Mouse (Mus musculus) layer of hippocampus, adult 2 months (tissue): ENCODE results near the gene Fuom. TPM values are rescaled to one million over a fixed set of nuclear protein-coding genes. Genes with fewer than 3 reads are reported as not detected.
A peak's percentile ranks its signal among the peaks of the same experiment; 100 is the strongest.

Experiments
- DNase-seq, 2 experiments: peaks; one replicate each; pipeline ENCODE4 v3.0.0; 2022; ENCODE audit warnings: low spot score in 2 of 2
- H3K27ac ChIP-seq: fragments of 200-600 bp; 2 replicates; pipeline ENCODE4 v1.8.1; 2022
- H3K4me3 ChIP-seq: fragments of 200-600 bp; 2 replicates; pipeline ENCODE4 v1.8.1; 2022; ENCODE audit warnings: mild to moderate bottlenecking
- CTCF ChIP-seq: fragments of 200-600 bp; conservative IDR thresholded peaks from 2 replicates; pipeline ENCODE4 v1.8.1; 2022; ENCODE audit warnings: antibody characterized with exemption, mild to moderate bottlenecking, moderate library complexity
- total RNA-seq, 2 experiments: library from RNA; stranded (reverse); gene quantifications; 2 replicates each; pipeline ENCODE4 v1.2.3; 2021

Fuom gene
- total RNA-seq, 2 experiments from 2014 or later, result 46.6 to 48.5 TPM

GRCm38 (mm10) chr7:140092924-140093528 lies 9.2 kb downstream of the Fuom start, which contains the start of gene Prap1:
TSS of gene Prap1 (plus strand) at chr7:140093395.
- no peak for TF ChIP-seq CTCF
- no peak within 1 kb of the TSS for H3K27ac ChIP-seq
- DNase-seq, result no peak
- no peak within 1 kb of the TSS for H3K4me3 ChIP-seq

GRCm38 (mm10) chr7:140090601-140091000 lies 11.6 kb downstream of the Fuom start:
- Histone ChIP-seq H3K4me3 (no peak overlapping the region), H3K27ac (no peak overlapping the region)
- TF ChIP-seq CTCF, result no peak
- no peak for DNase-seq

- peak within 1 kb of the TSS; percentile 54 for H3K4me3 ChIP-seq
- DNase-seq, result peak; percentile 91 to 94
- peak; percentile 75 for TF ChIP-seq CTCF
- peak within 1 kb of the TSS; percentile 99 for H3K27ac ChIP-seq
Observed at GRCm38 (mm10) chr7:140082242-140082678, 20.0 kb downstream of the Fuom start, which contains the start of gene Caly. TSS of gene Caly (minus strand) at chr7:140082548.

- H3K4me3 ChIP-seq, result peak overlapping the region; percentile 54
- no peak for TF ChIP-seq CTCF
- DNase-seq, result peak in 1 of 2 experiments; percentile 34
Observed at GRCm38 (mm10) chr7:140081408-140082241, 20.6 kb downstream of the Fuom start.

GRCm38 (mm10) chr7:140080503-140081156 lies 21.6 kb downstream of the Fuom start:
- TF ChIP-seq CTCF, result peak; percentile 24; the same call in 1 of the 2 replicates
- Histone ChIP-seq H3K4me3 (peak overlapping the region; percentile 54), H3K27ac (peak overlapping the region; percentile 99)
- DNase-seq, result peak; percentile 95 to 96

More at GRCm38 (mm10) chr7:140081408-140082241, 20.6 kb downstream of the Fuom start:
- peak overlapping the region; percentile 99 for H3K27ac ChIP-seq

GRCm38 (mm10) chr7:140078711-140079110 lies 23.5 kb downstream of the Fuom start:
- TF ChIP-seq CTCF, result peak; percentile 94
- H3K27ac ChIP-seq, result peak overlapping the region; percentile 99

GRCm38 (mm10) chr7:140077698-140078097 lies 24.5 kb downstream of the Fuom start:
- Histone ChIP-seq H3K4me3 (no peak overlapping the region), H3K27ac (no peak overlapping the region)
- DNase-seq, result no peak
- TF ChIP-seq CTCF, result no peak

More at GRCm38 (mm10) chr7:140078711-140079110, 23.5 kb downstream of the Fuom start:
- H3K4me3 ChIP-seq, result no peak overlapping the region; the same call in 1 of the 2 replicates
- DNase-seq, result peak; percentile 72 to 80

GRCm38 (mm10) chr7:140070042-140070711 lies 32.1 kb downstream of the Fuom start:
- TF ChIP-seq CTCF, result no peak
- H3K27ac ChIP-seq, result no peak overlapping the region
- DNase-seq, result no peak
- H3K4me3 ChIP-seq, result no peak overlapping the region; the same call in 1 of the 2 replicates

- TF ChIP-seq CTCF, result no peak
- H3K27ac ChIP-seq, result no peak overlapping the region
- DNase-seq, result no peak
Observed at GRCm38 (mm10) chr7:140067397-140067796, 34.8 kb downstream of the Fuom start.

GRCm38 (mm10) chr7:140063092-140063491 lies 39.1 kb downstream of the Fuom start:
- peak; percentile 82 for TF ChIP-seq CTCF
- peak; percentile 66 to 82 for DNase-seq
- H3K4me3 ChIP-seq, result no peak overlapping the region
- no peak overlapping the region for H3K27ac ChIP-seq

More at GRCm38 (mm10) chr7:140067397-140067796, 34.8 kb downstream of the Fuom start:
- no peak overlapping the region for H3K4me3 ChIP-seq

- DNase-seq, result peak in 1 of 2 experiments; percentile 34
- peak; percentile 74 for TF ChIP-seq CTCF
- H3K27ac ChIP-seq, result no peak overlapping the region
- no peak overlapping the region for H3K4me3 ChIP-seq
Observed at GRCm38 (mm10) chr7:140062307-140062706, 39.9 kb downstream of the Fuom start.

- no peak for DNase-seq
- Histone ChIP-seq H3K4me3 (no peak overlapping the region), H3K27ac (no peak overlapping the region)
- TF ChIP-seq CTCF, result no peak
Observed at GRCm38 (mm10) chr7:140061832-140062130, 40.5 kb downstream of the Fuom start.
